Mouse (Mus musculus): Measurements from ENCODE around the gene Atp8a2.

The Atp8a2 gene

GRCm38 (mm10) chr14:59709505-59710335, 487.3 kb downstream of the Atp8a2 start:
- DNase-seq (ENCODE audit: low spot score): no peak

- DNase-seq (ENCODE audit: low spot score): no peak
Observed at GRCm38 (mm10) chr14:59708009-59708408, 489.0 kb downstream of the Atp8a2 start.

- no peak for DNase-seq (ENCODE audit: low spot score)
Observed at GRCm38 (mm10) chr14:59705326-59706058, 491.5 kb downstream of the Atp8a2 start.

- no peak for DNase-seq (ENCODE audit: low spot score)
Observed at GRCm38 (mm10) chr14:59701492-59701891, 495.5 kb downstream of the Atp8a2 start.

- no peak for DNase-seq (ENCODE audit: low spot score)
Observed at GRCm38 (mm10) chr14:59695160-59695559, 501.8 kb downstream of the Atp8a2 start.

GRCm38 (mm10) chr14:59692164-59692563, 504.8 kb downstream of the Atp8a2 start:
- no peak for DNase-seq (ENCODE audit: low spot score)

- DNase-seq (ENCODE audit: low spot score): no peak
Observed at GRCm38 (mm10) chr14:59691402-59691801, 505.6 kb downstream of the Atp8a2 start.

GRCm38 (mm10) chr14:59690954-59691353, 506.0 kb downstream of the Atp8a2 start:
- no peak for DNase-seq (ENCODE audit: low spot score)

- no peak for DNase-seq (ENCODE audit: low spot score)
Observed at GRCm38 (mm10) chr14:59689596-59689995, 507.4 kb downstream of the Atp8a2 start.

- no peak for DNase-seq (ENCODE audit: low spot score)
Observed at GRCm38 (mm10) chr14:59686229-59686628, 510.8 kb downstream of the Atp8a2 start.

GRCm38 (mm10) chr14:59685343-59685742, 511.6 kb downstream of the Atp8a2 start:
- DNase-seq (ENCODE audit: low spot score): no peak

- no peak for DNase-seq (ENCODE audit: low spot score)
Observed at GRCm38 (mm10) chr14:59681906-59682305, 515.1 kb downstream of the Atp8a2 start.

- no peak for DNase-seq (ENCODE audit: low spot score)
Observed at GRCm38 (mm10) chr14:59677598-59678003, 519.4 kb downstream of the Atp8a2 start.

- no peak for DNase-seq (ENCODE audit: low spot score)
Observed at GRCm38 (mm10) chr14:59675330-59675729, 521.6 kb downstream of the Atp8a2 start.

GRCm38 (mm10) chr14:59674556-59674955, 522.4 kb downstream of the Atp8a2 start:
- no peak for DNase-seq (ENCODE audit: low spot score)

GRCm38 (mm10) chr14:59672893-59673515, 524.0 kb downstream of the Atp8a2 start:
- DNase-seq (ENCODE audit: low spot score): no peak

GRCm38 (mm10) chr14:59657098-59657497, 539.9 kb downstream of the Atp8a2 start:
- DNase-seq (ENCODE audit: low spot score): no peak

GRCm38 (mm10) chr14:59656591-59656990, 540.4 kb downstream of the Atp8a2 start:
- DNase-seq (ENCODE audit: low spot score): no peak

GRCm38 (mm10) chr14:59649337-59649736, 547.6 kb downstream of the Atp8a2 start:
- DNase-seq (ENCODE audit: low spot score): no peak

GRCm38 (mm10) chr14:59648611-59649010, 548.4 kb downstream of the Atp8a2 start:
- no peak for DNase-seq (ENCODE audit: low spot score)

GRCm38 (mm10) chr14:59646826-59647697, 549.9 kb downstream of the Atp8a2 start:
- DNase-seq (ENCODE audit: low spot score): no peak

GRCm38 (mm10) chr14:59644896-59645295, 552.1 kb downstream of the Atp8a2 start:
- DNase-seq (ENCODE audit: low spot score): no peak
